Mouse (Mus musculus) midbrain, embryonic 14.5 days (tissue): ENCODE measurements around the gene Pknox1. TPM values are rescaled to one million over a fixed set of nuclear protein-coding genes. Genes with fewer than 3 reads are reported as not detected.
"Not testable (repeated sequence)": the region's sequence is repeated elsewhere in the genome, so short reads cannot be mapped to it uniquely, and the experiment has no call there.

Experiments
- ATAC-seq: fragments of 200-750 bp; cut with Nextera tagmentation; 2 replicates; pipeline ENCODE4 v1.8.0; 2017; ENCODE audit warnings: moderate number of reproducible peaks, moderate library complexity; ENCODE audit not compliant: low FRiP score, low TSS enrichment
- DNase-seq: peaks from one replicate; pipeline ENCODE4 v3.0.0-alpha.2; 2015
- H3K27ac ChIP-seq: fragments of 300-500 bp; sonication (generic); replicated peaks from 2 replicates; pipeline ENCODE4 v1.5.1; 2014; ENCODE audit warnings: mild to moderate bottlenecking, low read depth, low read length, moderate library complexity
- H3K27me3 ChIP-seq: fragments of 300-500 bp; sonication (generic); 2 replicates; pipeline ENCODE4 v1.6.1; 2014; ENCODE audit warnings: low read length, control low read depth, mixed read lengths; ENCODE audit not compliant: control insufficient read depth, insufficient read depth
- H3K36me3 ChIP-seq: fragments of 300-500 bp; sonication (generic); 2 replicates; pipeline ENCODE4 v1.6.1; 2014; ENCODE audit warnings: low read length, control low read depth; ENCODE audit not compliant: control insufficient read depth, insufficient read depth
- H3K4me1 ChIP-seq: fragments of 300-500 bp; sonication (generic); 2 replicates; pipeline ENCODE4 v1.6.1; 2014; ENCODE audit warnings: mild to moderate bottlenecking, antibody characterized with exemption, low read length, control low read depth; ENCODE audit not compliant: control insufficient read depth, insufficient read depth
- H3K4me2 ChIP-seq: fragments of 300-500 bp; sonication (generic); 2 replicates; pipeline ENCODE4 v1.6.1; 2014; ENCODE audit warnings: mild to moderate bottlenecking, low read length, moderate library complexity
- H3K4me3 ChIP-seq: fragments of 300-500 bp; sonication (generic); replicated peaks from 2 replicates; pipeline ENCODE4 v1.5.1; 2014; ENCODE audit warnings: low read depth, low read length
- H3K9ac ChIP-seq: fragments of 300-500 bp; sonication (generic); replicated peaks from 2 replicates; pipeline ENCODE4 v1.6.1; 2014; ENCODE audit warnings: mild to moderate bottlenecking, low read length, moderate library complexity
- H3K9me3 ChIP-seq: fragments of 300-500 bp; sonication (generic); 2 replicates; pipeline ENCODE4 v1.6.1; 2016; ENCODE audit warnings: low read length, control low read depth, mixed read lengths; ENCODE audit not compliant: control insufficient read depth
- WGBS: fragments of 180-500 bp; shearing (Covaris S2); extraction: QIAGEN DNeasy Blood & Tissue Kit; methylation state at CpG from one replicate; pipeline ENCODE4 v1.1.7; 2014; 5-methylcytosine and 5-hydroxymethylcytosine counted together
- polyA plus RNA-seq: library from polyadenylated mRNA; unstranded; fragments of >200 nt; fragmentation: Nextera tagmentation; extraction: Ambion mirVana; gene quantifications from 2 replicates; pipeline ENCODE4 v1.2.1, GENCODE M21; 2014

Pknox1 gene
- polyA plus RNA-seq, 1 experiment from 2014 or later = 26.0 TPM

DNA sequence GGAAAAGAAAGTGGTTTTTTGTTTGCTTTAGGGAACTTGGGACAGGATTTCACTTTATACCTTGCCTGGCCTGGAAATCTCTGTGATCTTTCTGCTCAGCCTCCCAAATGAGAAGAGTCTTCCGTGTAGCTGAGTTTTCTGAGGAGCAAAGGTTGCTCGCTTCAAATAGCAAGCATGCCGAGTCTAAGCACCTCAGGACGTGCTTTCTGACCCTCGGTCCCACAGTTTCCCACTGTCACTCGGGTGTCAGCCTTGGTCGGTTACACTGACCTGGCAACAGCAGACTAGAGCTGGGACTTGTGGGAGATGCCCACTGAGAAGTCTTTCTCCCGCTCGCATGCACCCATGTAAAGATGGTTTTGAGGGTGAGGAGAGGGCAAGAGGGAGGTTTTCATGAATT is 33.4 kb downstream of the Pknox1 start:
- Histone ChIP-seq H3K27ac (no peak overlapping the region), H3K4me2 (no peak overlapping the region), H3K9me3 (no peaks in the 10 kb centered on the region), H3K9ac (no peak overlapping the region), H3K4me3 (no peak overlapping the region), H3K4me1 (no peaks in the 10 kb centered on the region), H3K27me3 (no peaks in the 10 kb centered on the region), H3K36me3 (peaks cover 48% of the 10 kb centered on the region)
- ATAC-seq = no peak
- WGBS = 91% methylated on average over 9 of the region's 9 CpGs
- DNase-seq = no peak

DNA sequence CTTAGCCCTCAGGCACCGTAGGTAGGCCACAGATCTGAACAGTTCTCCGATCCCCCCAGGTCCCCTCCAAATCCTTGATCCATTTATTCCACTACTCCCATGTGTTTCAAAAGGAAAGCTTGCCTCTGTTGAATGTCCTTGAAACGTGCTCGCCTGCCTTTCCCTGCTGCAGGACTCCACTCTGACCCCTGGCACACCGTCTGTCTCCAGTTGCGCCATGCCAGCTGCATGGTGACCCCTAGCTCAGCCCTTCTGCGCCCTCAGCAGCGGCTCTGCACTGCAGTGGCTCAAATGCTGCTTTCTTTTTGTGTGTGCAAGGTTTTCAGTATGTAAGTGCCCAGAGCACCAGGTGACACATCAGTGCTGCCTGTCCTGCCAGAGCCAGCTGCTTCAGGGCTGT is 34.1 kb downstream of the Pknox1 start:
- H3K9me3 ChIP-seq = no peaks in the 10 kb centered on the region
- ATAC-seq (no peak), DNase-seq (no peak)
- no peaks in the 10 kb centered on the region for H3K27me3 ChIP-seq
- WGBS = 91% methylated on average over 8 of the region's 8 CpGs
- H3K4me1 ChIP-seq = no peaks in the 10 kb centered on the region
- peaks cover 51% of the 10 kb centered on the region for H3K36me3 ChIP-seq
- H3K27ac ChIP-seq = no peak overlapping the region
- H3K4me3 ChIP-seq = no peak overlapping the region
- H3K9ac ChIP-seq = no peak overlapping the region
- H3K4me2 ChIP-seq = no peak overlapping the region

DNA sequence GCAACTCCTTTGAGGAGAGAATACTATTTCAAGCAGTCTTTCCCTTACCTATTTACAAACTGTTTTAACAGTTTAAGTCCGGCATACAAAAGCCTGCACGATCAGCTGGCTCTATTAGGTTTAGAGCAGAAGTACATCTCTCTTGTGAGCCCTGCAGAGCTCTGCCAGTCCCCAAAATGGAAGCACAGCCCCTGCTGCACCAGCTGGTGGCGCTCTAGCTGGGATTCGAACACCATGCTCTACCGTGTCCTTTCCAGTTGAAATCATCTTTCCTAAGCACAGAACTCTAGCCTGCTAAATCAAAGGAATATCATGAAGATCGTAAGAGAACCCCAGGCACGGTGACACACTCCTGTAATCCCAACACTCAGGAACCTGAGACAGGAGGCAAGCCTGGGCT is 41.9 kb downstream of the Pknox1 start:
- no peaks in the 10 kb centered on the region for H3K4me1 ChIP-seq
- no peaks in the 10 kb centered on the region for H3K27me3 ChIP-seq
- DNase-seq (no peak), ATAC-seq (no peak)
- peaks cover 35% of the 10 kb centered on the region for H3K36me3 ChIP-seq
- H3K9me3 ChIP-seq = no peaks in the 10 kb centered on the region
- 82% methylated on average over 7 of the region's 7 CpGs for WGBS
- H3K9ac ChIP-seq = no peak overlapping the region
- H3K4me3 ChIP-seq = no peak overlapping the region
- no peak overlapping the region for H3K27ac ChIP-seq
- H3K4me2 ChIP-seq = no peak overlapping the region

DNA sequence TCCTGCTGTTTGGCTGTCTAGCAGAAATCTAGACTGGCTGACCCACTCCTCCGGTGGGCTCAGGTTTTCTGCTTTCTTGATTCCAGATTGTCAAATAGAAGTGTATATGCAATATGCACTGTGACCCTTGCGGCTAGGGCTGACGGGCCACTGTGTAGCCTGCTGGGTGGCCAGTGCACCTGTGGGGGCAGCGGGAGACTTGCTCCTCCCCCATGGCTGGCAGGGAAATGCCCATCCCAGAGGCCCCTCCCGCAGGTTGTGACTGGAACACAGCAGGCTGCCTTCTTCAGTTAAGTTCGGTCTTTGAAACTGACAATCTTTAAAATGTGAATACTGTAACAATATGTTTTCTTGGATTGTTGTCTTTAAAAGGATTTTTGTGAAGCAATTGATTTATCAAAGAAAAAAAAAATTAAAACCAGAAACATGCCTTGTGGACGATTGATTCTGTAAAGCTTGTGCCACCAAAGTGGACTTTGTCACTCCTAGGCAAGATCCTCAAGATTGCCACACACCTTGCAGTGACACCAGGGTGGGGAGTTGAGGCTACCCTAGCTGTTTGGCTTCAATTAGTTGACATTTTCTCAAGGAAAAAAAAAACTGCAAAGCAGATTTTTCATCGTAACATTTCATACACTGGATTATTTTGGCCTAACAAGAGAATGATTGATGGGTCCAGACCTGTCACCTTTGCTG is 42.9 kb downstream of the Pknox1 start:
- H3K4me2 ChIP-seq = no peak overlapping the region
- WGBS = 81% methylated on average over 8 of the region's 8 CpGs
- H3K27me3 ChIP-seq = no peaks in the 10 kb centered on the region
- ATAC-seq (no peak), DNase-seq (no peak)
- H3K4me3 ChIP-seq = no peak overlapping the region
- H3K9me3 ChIP-seq = no peaks in the 10 kb centered on the region
- peaks cover 31% of the 10 kb centered on the region for H3K36me3 ChIP-seq
- no peaks in the 10 kb centered on the region for H3K4me1 ChIP-seq
- no peak overlapping the region for H3K27ac ChIP-seq
- no peak overlapping the region for H3K9ac ChIP-seq

DNA sequence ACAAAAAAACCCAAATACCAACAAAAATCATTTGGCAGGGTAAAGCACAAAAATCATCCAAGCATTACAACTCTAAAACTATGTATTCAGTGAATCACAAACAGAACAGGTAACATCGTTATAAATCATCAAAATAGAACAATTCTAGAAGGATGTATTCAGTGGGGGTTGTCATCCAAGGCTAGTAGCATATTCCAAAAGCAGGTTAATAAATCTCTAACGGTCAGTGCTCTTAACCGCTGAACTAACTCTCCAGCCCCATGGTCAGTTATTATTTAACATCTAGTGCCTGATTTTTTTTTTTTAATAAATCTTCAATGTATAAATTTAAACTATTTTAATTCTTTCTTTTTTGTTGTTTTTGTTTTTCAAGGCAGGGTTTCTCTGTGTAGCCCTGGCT is 44.6 kb downstream of the Pknox1 start:
- not testable (repeated sequence) for H3K27ac ChIP-seq, H3K4me1 ChIP-seq, H3K27me3 ChIP-seq, H3K9me3 ChIP-seq, DNase-seq, H3K9ac ChIP-seq, H3K4me3 ChIP-seq, ATAC-seq, H3K4me2 ChIP-seq
- H3K36me3 ChIP-seq = peaks cover 14% of the 10 kb centered on the region
- 96% methylated on average over 3 of the region's 3 CpGs for WGBS

DNA sequence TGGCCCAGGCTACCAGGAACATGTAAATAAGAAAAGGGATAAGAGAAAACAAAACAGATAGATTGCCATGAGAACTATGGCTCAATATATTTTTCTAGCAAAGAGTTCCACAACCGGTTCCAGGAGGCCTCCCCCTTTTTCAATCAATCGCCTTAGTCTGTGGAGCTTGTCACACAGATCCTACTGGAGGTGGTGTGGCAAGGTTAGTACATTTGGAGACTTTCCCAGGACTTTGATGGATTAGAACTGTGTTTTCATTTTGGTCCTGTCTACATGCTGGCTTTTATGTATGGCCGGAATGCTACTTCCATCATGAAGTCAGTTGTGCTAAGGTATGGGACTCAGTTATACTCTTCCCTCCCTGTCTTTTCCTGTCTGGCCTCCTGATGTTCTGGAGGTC is 45.4 kb downstream of the Pknox1 start:
- Histone ChIP-seq H3K27ac (no peak overlapping the region), H3K4me2 (no peak overlapping the region), H3K27me3 (no peaks in the 10 kb centered on the region), H3K4me3 (no peak overlapping the region), H3K9ac (no peak overlapping the region), H3K9me3 (no peaks in the 10 kb centered on the region), H3K4me1 (no peaks in the 10 kb centered on the region), H3K36me3 (peaks cover 7% of the 10 kb centered on the region)
- DNase-seq (no peak), ATAC-seq (no peak)
- WGBS = 93% methylated on average over 3 of the region's 3 CpGs

DNA sequence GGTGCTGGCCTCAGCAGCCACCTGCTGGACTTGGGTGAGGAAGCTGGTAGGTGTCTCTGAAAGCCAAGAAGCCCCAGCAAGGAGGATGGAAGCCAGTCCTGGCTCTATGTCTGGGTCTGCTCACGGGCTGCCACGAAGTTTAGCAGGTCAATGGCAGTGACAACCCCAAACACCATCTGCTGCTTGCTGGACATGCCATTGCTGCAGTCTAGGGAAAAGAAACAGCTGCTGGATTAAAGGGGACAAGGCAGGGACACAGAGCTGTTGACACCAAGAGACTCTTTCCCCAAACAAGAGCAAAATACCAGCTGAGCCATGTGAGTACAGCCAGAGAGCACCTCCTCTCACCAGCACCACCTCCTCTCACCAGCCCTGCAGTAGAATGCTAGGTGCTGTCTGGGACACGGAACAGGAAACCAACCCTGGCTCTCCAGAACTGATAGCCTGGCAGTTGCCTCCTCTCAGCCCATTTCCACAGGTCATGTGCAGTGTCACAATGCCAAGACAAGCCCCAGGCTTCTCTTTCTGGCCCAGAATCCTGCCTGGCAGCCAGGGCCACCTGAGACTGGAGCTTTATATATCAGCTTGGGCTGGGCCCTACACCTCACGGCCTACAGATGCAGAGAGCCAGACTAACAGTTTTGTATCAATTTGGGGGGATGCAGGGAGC is 48.7 kb downstream of the Pknox1 start:
- DNase-seq (no peak), ATAC-seq (no peak)
- Histone ChIP-seq H3K4me3 (no peak overlapping the region), H3K9me3 (no peaks in the 10 kb centered on the region), H3K36me3 (no peaks in the 10 kb centered on the region), H3K9ac (no peak overlapping the region), H3K4me1 (no peaks in the 10 kb centered on the region), H3K27me3 (no peaks in the 10 kb centered on the region), H3K4me2 (no peak overlapping the region), H3K27ac (no peak overlapping the region)
- WGBS = 86% methylated on average over 4 of the region's 4 CpGs

DNA sequence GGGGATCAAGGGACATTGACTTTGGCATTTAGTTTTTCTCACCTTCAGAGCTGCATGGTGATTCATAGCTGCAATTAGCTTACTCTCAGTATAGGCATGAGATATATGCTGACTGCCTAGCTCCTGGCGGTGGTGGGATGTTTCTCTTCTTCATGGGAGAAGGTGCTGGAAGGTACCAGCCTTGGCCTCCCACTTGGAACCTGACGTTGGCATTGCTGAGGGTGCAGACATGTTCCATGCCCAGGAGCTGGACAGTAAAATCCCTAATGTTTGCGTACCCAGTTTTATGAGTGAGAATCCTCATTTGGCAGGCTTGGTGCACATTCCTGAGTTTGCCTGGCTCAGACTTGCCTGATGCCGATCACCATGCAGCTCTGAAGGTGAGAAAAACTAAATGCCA is 58.6 kb downstream of the Pknox1 start:
- Histone ChIP-seq H3K4me3 (no peak overlapping the region), H3K27me3 (no peaks in the 10 kb centered on the region), H3K4me2 (no peak overlapping the region), H3K27ac (no peak overlapping the region), H3K4me1 (no peaks in the 10 kb centered on the region), H3K36me3 (no peaks in the 10 kb centered on the region), H3K9ac (no peak overlapping the region), H3K9me3 (no peaks in the 10 kb centered on the region)
- 93% methylated on average over 4 of the region's 4 CpGs for WGBS
- DNase-seq (no peak), ATAC-seq (no peak)

DNA sequence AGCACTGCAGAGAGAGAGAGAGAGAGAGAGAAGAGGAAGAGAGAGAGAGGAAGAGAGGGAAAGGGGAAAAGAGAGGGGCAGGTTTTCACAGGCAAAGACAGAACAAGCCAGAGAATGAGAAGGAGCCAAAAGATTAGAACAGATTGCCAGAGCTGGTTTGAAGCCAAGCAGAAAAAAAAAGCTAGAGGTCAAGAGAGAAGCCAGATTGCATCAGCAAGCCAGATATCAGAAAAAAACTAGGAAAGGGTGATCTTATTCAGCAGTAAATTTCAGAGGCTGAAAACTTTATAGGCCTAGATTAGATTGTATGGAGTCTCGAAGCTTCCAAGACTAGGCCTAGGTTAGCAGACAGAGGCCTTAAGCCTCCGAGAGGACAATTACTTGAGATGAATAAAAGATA is 63.4 kb downstream of the Pknox1 start:
- H3K4me3 ChIP-seq = no peak overlapping the region
- no peaks in the 10 kb centered on the region for H3K9me3 ChIP-seq
- H3K27ac ChIP-seq = no peak overlapping the region
- no peaks in the 10 kb centered on the region for H3K27me3 ChIP-seq
- H3K36me3 ChIP-seq = no peaks in the 10 kb centered on the region
- ATAC-seq (no peak), DNase-seq (no peak)
- H3K4me2 ChIP-seq = no peak overlapping the region
- whole genome bisulfite sequencing = 93% methylated on average over 2 of the region's 2 CpGs
- no peak overlapping the region for H3K9ac ChIP-seq
- H3K4me1 ChIP-seq = no peaks in the 10 kb centered on the region
